In genomic region chr15:20403596-20403995, GRCm38 (mm10) we compare ENCODE assay signal across 14 mouse cellular contexts. TPM values are rescaled to one million over a fixed set of nuclear protein-coding genes. Genes with fewer than 3 reads are reported as not detected.
A peak's percentile ranks its signal among the peaks of the same experiment; 100 is the strongest.
DNase-seq lines count a peak whose midpoint lies in the region; ATAC-seq and TF ChIP-seq lines count a peak whose summit lies in the region.
"Had no signal": no experiment of that assay in that cellular context is flagged by ENCODE, and none has a peak within 500 bp of the region (broad histone marks: within the 10 kb centered on the region; RNA-seq: fewer than 3 reads in every experiment).

No protein-coding gene starts in this region.

- H3K36me3 ChIP-seq in heart, postnatal 0 days (replicated peaks; ENCODE audit: control insufficient read depth, insufficient read depth, low read length), result no peaks in the 10 kb centered on the region
- H3K36me3 ChIP-seq in liver, postnatal 0 days (replicated peaks; ENCODE audit: insufficient read depth, low read length), result no peaks in the 10 kb centered on the region
- no peaks in the 10 kb centered on the region for H3K36me3 ChIP-seq in liver, embryonic 11.5 days (ENCODE audit: control insufficient read depth, insufficient read depth, low read length)
- no peaks in the 10 kb centered on the region for H3K36me3 ChIP-seq in thymus, adult 2 months (ENCODE audit: control insufficient read depth, insufficient read depth, low read length)
- H3K36me3 ChIP-seq: heart, embryonic 12.5 days; intestine, embryonic 15.5 days; liver, embryonic 12.5 days had no signal

- 44% methylated on average over 3 of the region's 3 CpGs for WGBS in heart, postnatal 0 days
- 44% methylated on average over 3 of the region's 3 CpGs for WGBS in liver, postnatal 0 days (ENCODE audit: insufficient replicate concordance)
- 45% methylated on average over 3 of the region's 3 CpGs for WGBS in liver, embryonic 11.5 days
- 46% methylated on average over 3 of the region's 3 CpGs for WGBS in thymus, adult 2 months

- no peak overlapping the region for H3K4me3 ChIP-seq in heart, postnatal 0 days (ENCODE audit: low read depth, low read length)
- no peak overlapping the region for H3K4me3 ChIP-seq in liver, postnatal 0 days (ENCODE audit: low read depth, low read length)
- no peak overlapping the region for H3K4me3 ChIP-seq in liver, embryonic 11.5 days (ENCODE audit: low read depth, low read length)
- no peak overlapping the region for H3K4me3 ChIP-seq in thymus, adult 2 months (ENCODE audit: control insufficient read depth, insufficient read depth, low read length)
- H3K4me3 ChIP-seq: erythroblast, embryonic 14.5 days; heart, embryonic 12.5 days; intestine, embryonic 15.5 days; liver, embryonic 12.5 days; myocyte had no signal

- no peaks in the 10 kb centered on the region for H3K27me3 ChIP-seq in heart, postnatal 0 days (ENCODE audit: control insufficient read depth, insufficient read depth, low read length)
- no peaks in the 10 kb centered on the region for H3K27me3 ChIP-seq in liver, postnatal 0 days (ENCODE audit: insufficient read depth, low read length)
- H3K27me3 ChIP-seq in liver, embryonic 11.5 days (replicated peaks; ENCODE audit: control insufficient read depth, insufficient read depth, low read length), result no peaks in the 10 kb centered on the region
- no peaks in the 10 kb centered on the region for H3K27me3 ChIP-seq in Patski
- H3K27me3 ChIP-seq in thymus, adult 2 months (ENCODE audit: control insufficient read depth, insufficient read depth, low read length), result no peaks in the 10 kb centered on the region
- H3K27me3 ChIP-seq: heart, embryonic 12.5 days; intestine, embryonic 15.5 days; liver, embryonic 12.5 days had no signal

- peak; percentile 9 for DNase-seq in heart, postnatal 0 days (ENCODE audit: low spot score)
- no peak for DNase-seq in heart, postnatal 25 days (ENCODE audit: low spot score)
- DNase-seq in liver, postnatal 0 days, result no peak
- DNase-seq in liver, embryonic 11.5 days (ENCODE audit: low spot score), result no peak
- no peak for DNase-seq in Patski (ENCODE audit: low read depth, low spot score)
- DNase-seq in retina, embryonic 14.5 days (ENCODE audit: low spot score), result peak; percentile 61
- no peak for DNase-seq in thymus, adult 2 months
- no peak for DNase-seq in urinary bladder, postnatal 10 days (ENCODE audit: low spot score)
- DNase-seq: cerebellum, adult 9-11 months had no signal

- POLR2A ChIA-PET in Patski (lab: Charles Lee), result no interaction called here

- no peak for TF ChIP-seq EP300 in heart, postnatal 0 days (IDR thresholded peaks at IDR 0.05; ENCODE audit: low read depth)
- no peak for TF ChIP-seq EP300 in liver, postnatal 0 days (IDR thresholded peaks at IDR 0.05; ENCODE audit: low read depth)

- no peak for ATAC-seq in heart, postnatal 0 days (ENCODE audit: insufficient read depth, low read depth)
- no peak for ATAC-seq in liver, postnatal 0 days
- ATAC-seq in liver, embryonic 11.5 days (replicated peaks; ENCODE audit: low FRiP score), result no peak
- no peak for ATAC-seq in Patski
- ATAC-seq: intestine, embryonic 15.5 days; liver, embryonic 12.5 days had no signal

- peak; percentile 46 for TF ChIP-seq CTCF in heart, postnatal 0 days (IDR thresholded peaks at IDR 0.05; ENCODE audit: low read depth)
- 0 out of 2 replicates have a peak, but pooled peaks have one; percentile 23 for TF ChIP-seq CTCF in liver, postnatal 0 days (IDR thresholded peaks at IDR 0.05; ENCODE audit: low read depth)
- TF ChIP-seq CTCF in Patski (IDR thresholded peaks at IDR 0.05), result peak; percentile 36
- TF ChIP-seq CTCF in thymus, adult 2 months (IDR thresholded peaks at IDR 0.05; ENCODE audit: borderline replicate concordance, control insufficient read depth, extremely low read depth, insufficient read depth, low read length, poor library complexity), result no peak

- TF ChIP-seq POLR2A in thymus, adult 2 months (IDR thresholded peaks at IDR 0.05; ENCODE audit: control insufficient read depth, extremely low read depth, insufficient read depth, low read length, poor library complexity), result no peak

- no peak overlapping the region for H3K27ac ChIP-seq in heart, postnatal 0 days (ENCODE audit: low read depth)
- H3K27ac ChIP-seq in liver, postnatal 0 days (ENCODE audit: low read depth), result no peak overlapping the region
- H3K27ac ChIP-seq in liver, embryonic 11.5 days (ENCODE audit: low read depth, low read length), result no peak overlapping the region
- H3K27ac ChIP-seq in thymus, adult 2 months (ENCODE audit: control insufficient read depth, insufficient read depth, low read length), result no peak overlapping the region
- H3K27ac ChIP-seq: intestine, embryonic 15.5 days; liver, embryonic 12.5 days had no signal

- no peaks in the 10 kb centered on the region for H3K9me3 ChIP-seq in heart, postnatal 0 days (replicated peaks; ENCODE audit: control insufficient read depth, low read length)
- no peaks in the 10 kb centered on the region for H3K9me3 ChIP-seq in liver, postnatal 0 days (ENCODE audit: low read length)
- H3K9me3 ChIP-seq in liver, embryonic 11.5 days (ENCODE audit: control insufficient read depth, low read length), result no peaks in the 10 kb centered on the region
- H3K9me3 ChIP-seq: heart, embryonic 12.5 days; intestine, embryonic 15.5 days; liver, embryonic 12.5 days had no signal

- CTCF ChIA-PET in Patski (lab: Charles Lee), result interaction anchor here (0.9 to 2.2 kb wide), 2 partner anchors 10 to 12 kb away, joined by 3 to 5 read pairs; no protein-coding TSS in a partner anchor

- intact Hi-C loops in heart, postnatal 25 days (cut with DNase I), result loop anchor here (5.0 kb wide), 1 partner anchor 1004 kb away; no protein-coding TSS in a partner anchor

- in situ Hi-C loops in Patski (cut with MboI; ENCODE audit: low pct_unique_long_range_greater_than_20kb), result no loop called here

- H3K4me1 ChIP-seq in heart, postnatal 0 days (ENCODE audit: control insufficient read depth, insufficient read depth), result no peaks in the 10 kb centered on the region
- H3K4me1 ChIP-seq in liver, postnatal 0 days (ENCODE audit: insufficient read depth), result no peaks in the 10 kb centered on the region
- H3K4me1 ChIP-seq in liver, embryonic 11.5 days (replicated peaks; ENCODE audit: control insufficient read depth, insufficient read depth, low read length), result no peaks in the 10 kb centered on the region
- H3K4me1 ChIP-seq in thymus, adult 2 months (replicated peaks; ENCODE audit: control insufficient read depth, insufficient read depth, low read length), result no peaks in the 10 kb centered on the region
- H3K4me1 ChIP-seq: heart, embryonic 12.5 days; intestine, embryonic 15.5 days; liver, embryonic 12.5 days had no signal

- no peak overlapping the region for H3K4me2 ChIP-seq in heart, postnatal 0 days (ENCODE audit: low read depth, low read length)
- no peak overlapping the region for H3K4me2 ChIP-seq in liver, postnatal 0 days (ENCODE audit: low read depth, low read length)
- H3K4me2 ChIP-seq in liver, embryonic 11.5 days, result no peak overlapping the region
- H3K4me2 ChIP-seq: heart, embryonic 12.5 days; intestine, embryonic 15.5 days; liver, embryonic 12.5 days had no signal

- no peak overlapping the region for H3K9ac ChIP-seq in heart, postnatal 0 days (replicated peaks; ENCODE audit: low read depth, low read length)
- no peak overlapping the region for H3K9ac ChIP-seq in liver, postnatal 0 days (replicated peaks)
- H3K9ac ChIP-seq in liver, embryonic 11.5 days (ENCODE audit: low read depth, low read length), result no peak overlapping the region
- H3K9ac ChIP-seq: heart, embryonic 12.5 days; intestine, embryonic 15.5 days; liver, embryonic 12.5 days had no signal

RNA-seq across cellular contexts. Expression of gene Cdh12, which starts 45.5 kb away (rescaled TPM):
- total RNA-seq in heart, postnatal 0 days (2014; rRNA removed; ENCODE audit: low replicate concordance), result 0.12 TPM in 1 of 2 replicates, not detected in the other
- polyA plus RNA-seq in heart, postnatal 0 days (2015; fragmentation: Nextera tagmentation; extraction: Ambion mirVana), result 0.03 and 0.04 TPM in 2 replicates
- total RNA-seq in heart, postnatal 25 days (2021), result not detected
- not detected in 2 replicates for polyA plus RNA-seq in liver, postnatal 0 days (2015; fragmentation: Nextera tagmentation; extraction: Ambion mirVana)
- 0.06 and 0.10 TPM in 2 replicates for polyA plus RNA-seq in liver, embryonic 11.5 days (2014; fragmentation: Nextera tagmentation; extraction: Ambion mirVana)
- not detected for polyA plus RNA-seq in Patski (2021)
- polyA plus RNA-seq in thymus, adult 2 months (2012; rRNA removed), result not detected in 2 replicates
- polyA plus RNA-seq: erythroblast, embryonic 14.5 days; liver, embryonic 12.5 days; myocyte had no signal

Comparison
In these comparisons a context has a peak if more than half of its experiments do, and no peak if none do; other contexts are left out.
1. DNase-seq: peak in heart, postnatal 0 days (single experiment) and retina, embryonic 14.5 days (single experiment); none in heart, postnatal 25 days (single experiment), liver, postnatal 0 days (single experiment), liver, embryonic 11.5 days (single experiment), Patski (single experiment), thymus, adult 2 months (single experiment) and urinary bladder, postnatal 10 days (single experiment).